Mouse (Mus musculus) lung, embryonic 14.5 days (tissue): ENCODE measurements at regions not wholly inside any gene's neighbourhood (a gene's known extent, or its start where the extent isn't known, plus 50 kb on each side); places are given as distances from the start of the nearest gene placed in this dataset.

ENCODE experiments used
- ATAC-seq: fragments of 200-750 bp; cut with Nextera tagmentation; 2 replicates; pipeline ENCODE4 v1.8.0; 2017; ENCODE audit warnings: mild to moderate bottlenecking, moderate TSS enrichment, moderate library complexity; ENCODE audit not compliant: insufficient read depth
- DNase-seq: peaks from one replicate; pipeline ENCODE4 v3.0.0-alpha.2; 2015
- H3K27ac ChIP-seq: fragments of 300-500 bp; sonication (generic); 2 replicates; pipeline ENCODE4 v1.5.1; 2014; ENCODE audit warnings: low read depth, mild to moderate bottlenecking, moderate library complexity
- H3K27me3 ChIP-seq: fragments of 300-500 bp; sonication (generic); 2 replicates; pipeline ENCODE4 v1.6.1; 2014; ENCODE audit warnings: low read length, control low read depth; ENCODE audit not compliant: insufficient read depth
- H3K36me3 ChIP-seq: fragments of 300-500 bp; sonication (generic); 2 replicates; pipeline ENCODE4 v1.6.1; 2014; ENCODE audit warnings: control low read depth; ENCODE audit not compliant: insufficient read depth
- H3K4me1 ChIP-seq: fragments of 300-500 bp; sonication (generic); 2 replicates; pipeline ENCODE4 v1.6.1; 2014; ENCODE audit warnings: antibody characterized with exemption, control low read depth; ENCODE audit not compliant: insufficient read depth
- H3K4me2 ChIP-seq: fragments of 300-500 bp; sonication (generic); 2 replicates; pipeline ENCODE4 v1.6.1; 2014; ENCODE audit warnings: mild to moderate bottlenecking
- H3K4me3 ChIP-seq: fragments of 300-500 bp; sonication (generic); 2 replicates; pipeline ENCODE4 v1.5.1; 2014; ENCODE audit warnings: low read depth, low read length
- H3K9ac ChIP-seq: fragments of 300-500 bp; sonication (generic); 2 replicates; pipeline ENCODE4 v1.6.1; 2014
- H3K9me3 ChIP-seq: fragments of 300-500 bp; sonication (generic); 2 replicates; pipeline ENCODE4 v1.6.1; 2016; ENCODE audit warnings: low read depth, low read length, control low read depth
- CTCF ChIP-seq: IDR thresholded peaks from 2 replicates; pipeline ENCODE4 v1.5.1; 2016; ENCODE audit warnings: antibody characterized with exemption, low read depth
- WGBS: fragments of 180-500 bp; shearing (Covaris S2); extraction: QIAGEN DNeasy Blood & Tissue Kit; methylation state at CpG from one replicate; pipeline ENCODE4 v1.1.7; 2014; 5-methylcytosine and 5-hydroxymethylcytosine counted together

- no peak overlapping the region for H3K9ac ChIP-seq
- no peaks in the 10 kb centered on the region for H3K36me3 ChIP-seq
- H3K4me3 ChIP-seq: no peak overlapping the region
- no peak for DNase-seq
- H3K4me1 ChIP-seq: peaks cover 15% of the 10 kb centered on the region; the same call in 1 of the 2 replicates
- H3K4me2 ChIP-seq: no peak overlapping the region
- no peak overlapping the region for H3K27ac ChIP-seq
- TF ChIP-seq CTCF: no peak
- WGBS: 60% methylated on average over 4 of the region's 4 CpGs
- H3K9me3 ChIP-seq: no peaks in the 10 kb centered on the region
- ATAC-seq: no peak
- no peaks in the 10 kb centered on the region for H3K27me3 ChIP-seq
Observed at GRCm38 (mm10) chr10:43664844-43665243, 86.8 kb downstream of the Cd24a start.

- Histone ChIP-seq H3K4me3 (no peak overlapping the region), H3K27ac (no peak overlapping the region), H3K36me3 (no peaks in the 10 kb centered on the region), H3K9ac (no peak overlapping the region), H3K9me3 (no peaks in the 10 kb centered on the region), H3K4me2 (peak overlapping the region; percentile 48), H3K27me3 (no peaks in the 10 kb centered on the region), H3K4me1 (peaks cover 17% of the 10 kb centered on the region; the same call in 1 of the 2 replicates)
- no peak for TF ChIP-seq CTCF
- ATAC-seq (peak; percentile 76), DNase-seq (peak; percentile 61)
- WGBS: 53% methylated on average over 9 of the region's 9 CpGs
Observed at GRCm38 (mm10) chr10:43666262-43667085, 88.4 kb downstream of the Cd24a start.

- no peaks in the 10 kb centered on the region for H3K27me3 ChIP-seq
- H3K4me2 ChIP-seq: peak overlapping the region; percentile 48
- no peak overlapping the region for H3K4me3 ChIP-seq
- ATAC-seq (no peak), DNase-seq (no peak)
- no peaks in the 10 kb centered on the region for H3K9me3 ChIP-seq
- WGBS: 63% methylated on average over 25 of the region's 25 CpGs
- no peak overlapping the region for H3K27ac ChIP-seq
- no peak overlapping the region for H3K9ac ChIP-seq
- peaks cover 17% of the 10 kb centered on the region; the same call in 1 of the 2 replicates for H3K4me1 ChIP-seq
- no peak for TF ChIP-seq CTCF
- no peaks in the 10 kb centered on the region for H3K36me3 ChIP-seq
Observed at GRCm38 (mm10) chr10:43667086-43667690, 89.1 kb downstream of the Cd24a start.

DNA sequence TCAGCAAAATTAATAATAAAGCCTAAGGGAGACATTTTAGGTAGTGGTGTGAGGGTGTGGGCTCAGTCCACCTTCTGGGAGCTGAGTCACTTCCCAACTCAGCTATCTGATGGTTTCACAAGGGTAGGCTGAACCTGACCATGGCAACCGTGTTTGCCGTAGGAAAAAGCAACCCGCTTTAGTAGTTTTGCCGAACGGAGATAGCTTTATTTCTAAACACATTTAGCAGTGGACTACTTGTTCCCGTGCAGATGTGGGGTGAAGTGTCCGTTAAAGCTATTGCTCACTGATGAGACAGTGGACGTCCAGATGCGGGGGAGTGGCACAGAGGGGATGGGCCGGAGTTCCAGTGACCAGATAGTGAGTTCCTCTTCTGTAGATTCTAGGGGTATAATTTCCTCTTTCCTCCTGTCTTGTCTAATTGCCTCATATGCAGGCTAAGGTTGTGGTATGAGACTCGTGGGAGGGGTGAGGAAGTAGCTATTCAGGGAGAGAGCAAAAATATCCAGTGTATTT is 89.7 kb downstream of the Cd24a start:
- H3K9ac ChIP-seq: no peak overlapping the region
- H3K9me3 ChIP-seq: no peaks in the 10 kb centered on the region
- no peaks in the 10 kb centered on the region for H3K27me3 ChIP-seq
- DNase-seq (no peak), ATAC-seq (no peak)
- H3K4me2 ChIP-seq: peak overlapping the region; percentile 48
- no peak overlapping the region for H3K27ac ChIP-seq
- no peak overlapping the region for H3K4me3 ChIP-seq
- no peak for TF ChIP-seq CTCF
- no peaks in the 10 kb centered on the region for H3K36me3 ChIP-seq
- 56% methylated on average over 11 of the region's 11 CpGs for WGBS
- peaks cover 17% of the 10 kb centered on the region; the same call in 1 of the 2 replicates for H3K4me1 ChIP-seq

DNA sequence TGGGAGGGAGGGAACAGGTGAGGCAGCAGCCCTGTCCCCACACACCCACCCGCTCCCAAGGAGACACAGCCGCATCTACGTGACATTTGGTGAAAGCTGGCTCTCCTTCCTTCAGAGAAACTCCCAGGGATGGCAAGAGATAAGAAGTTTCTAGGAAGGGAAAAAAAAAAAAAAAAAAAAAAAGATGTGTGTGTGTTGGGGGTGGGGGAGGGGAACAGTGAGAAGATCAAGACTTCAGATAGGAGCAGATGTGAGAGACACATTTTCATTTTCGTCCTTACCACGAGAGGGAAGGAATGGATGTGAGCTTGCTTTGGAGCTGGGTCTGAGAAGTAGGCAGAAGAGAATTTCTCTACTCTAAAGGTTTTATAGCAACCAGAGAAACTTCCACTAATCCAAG is 91.4 kb downstream of the Cd24a start:
- Histone ChIP-seq H3K4me3 (no peak overlapping the region), H3K27me3 (no peaks in the 10 kb centered on the region), H3K36me3 (no peaks in the 10 kb centered on the region), H3K4me2 (no peak overlapping the region), H3K27ac (no peak overlapping the region), H3K4me1 (peaks cover 17% of the 10 kb centered on the region; the same call in 1 of the 2 replicates), H3K9ac (no peak overlapping the region), H3K9me3 (no peaks in the 10 kb centered on the region)
- no peak for TF ChIP-seq CTCF
- 51% methylated on average over 5 of the region's 5 CpGs for WGBS
- ATAC-seq (no peak), DNase-seq (no peak)

- Histone ChIP-seq H3K9me3 (no peaks in the 10 kb centered on the region), H3K4me2 (no peak overlapping the region), H3K4me3 (no peak overlapping the region), H3K36me3 (no peaks in the 10 kb centered on the region), H3K27ac (no peak overlapping the region), H3K9ac (no peak overlapping the region), H3K27me3 (no peaks in the 10 kb centered on the region), H3K4me1 (peaks cover 16% of the 10 kb centered on the region; the same call in 1 of the 2 replicates)
- WGBS: 77% methylated on average over 1 of the region's 1 CpGs
- no peak for TF ChIP-seq CTCF
- DNase-seq: no peak
- ATAC-seq: no peak
Observed at GRCm38 (mm10) chr10:43670745-43671144, 92.7 kb downstream of the Cd24a start.

DNA sequence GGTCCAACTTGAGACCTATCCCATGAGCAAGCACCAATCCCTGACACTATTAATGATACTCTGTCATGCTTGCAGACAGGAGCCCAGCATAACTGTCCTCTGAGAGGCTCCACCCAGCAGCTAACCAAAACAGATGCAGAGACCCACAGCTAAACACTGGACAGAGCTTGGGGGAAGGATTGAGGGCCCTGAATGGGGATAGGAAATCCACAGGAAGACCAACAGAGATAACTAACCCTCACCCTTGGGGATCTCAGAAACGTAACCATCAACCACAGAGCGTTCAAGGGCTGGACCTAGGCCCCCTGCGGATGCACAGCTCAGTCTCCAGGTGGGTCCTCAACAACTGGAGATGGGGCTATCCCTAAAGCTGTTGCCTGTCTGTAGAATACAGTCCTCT is 93.7 kb downstream of the Cd24a start:
- no peak overlapping the region for H3K4me3 ChIP-seq
- TF ChIP-seq CTCF: no peak
- H3K4me2 ChIP-seq: no peak overlapping the region
- 85% methylated on average over 3 of the region's 3 CpGs for WGBS
- no peaks in the 10 kb centered on the region for H3K36me3 ChIP-seq
- H3K27me3 ChIP-seq: no peaks in the 10 kb centered on the region
- DNase-seq (no peak), ATAC-seq (no peak)
- H3K27ac ChIP-seq: no peak overlapping the region
- no peak overlapping the region for H3K9ac ChIP-seq
- H3K4me1 ChIP-seq: 0 out of 2 replicates have a peak, but pooled peaks cover 6% of the 10 kb centered on the region
- no peaks in the 10 kb centered on the region for H3K9me3 ChIP-seq
